Mouse (Mus musculus): ENCODE measurements at regions not wholly inside any gene's neighbourhood (a gene's known extent, or its start where the extent isn't known, plus 50 kb on each side); places are given as distances from the start of the nearest gene placed in this dataset.
"Not testable (repeated sequence)": the region's sequence is repeated elsewhere in the genome, so short reads cannot be mapped to it uniquely, and the experiment has no call there.

DNA sequence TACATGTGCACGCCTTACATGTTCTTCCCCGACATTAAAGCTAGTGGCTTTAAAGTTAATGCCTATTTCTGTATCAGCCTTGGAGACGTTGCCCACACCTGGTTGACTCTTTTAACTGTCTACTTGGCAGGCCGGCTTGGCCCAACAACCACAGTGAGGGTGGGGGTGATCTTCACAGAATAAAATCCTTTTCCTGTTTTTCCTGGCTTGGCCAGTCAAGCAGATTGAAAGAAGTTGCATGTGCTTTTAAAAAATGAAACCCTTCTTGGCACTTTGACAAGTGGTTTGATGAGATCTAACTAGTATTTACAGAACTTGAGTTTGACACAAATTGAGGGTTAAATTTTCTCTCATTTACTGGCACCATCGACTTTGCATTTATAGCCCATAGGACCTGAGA is 528.1 kb upstream of the Clint1 start:
- DNase-seq (ENCODE audit: low read depth): no peak
- TF ChIP-seq CTCF (IDR thresholded peaks at IDR 0.05; ENCODE audit: borderline replicate concordance, extremely low read depth, insufficient read depth, insufficient read length) (no peak), POLR2A (IDR thresholded peaks at IDR 0.05; ENCODE audit: borderline replicate concordance, extremely low read depth, insufficient read depth, insufficient read length, poor library complexity, severe bottlenecking) (no peak)

DNA sequence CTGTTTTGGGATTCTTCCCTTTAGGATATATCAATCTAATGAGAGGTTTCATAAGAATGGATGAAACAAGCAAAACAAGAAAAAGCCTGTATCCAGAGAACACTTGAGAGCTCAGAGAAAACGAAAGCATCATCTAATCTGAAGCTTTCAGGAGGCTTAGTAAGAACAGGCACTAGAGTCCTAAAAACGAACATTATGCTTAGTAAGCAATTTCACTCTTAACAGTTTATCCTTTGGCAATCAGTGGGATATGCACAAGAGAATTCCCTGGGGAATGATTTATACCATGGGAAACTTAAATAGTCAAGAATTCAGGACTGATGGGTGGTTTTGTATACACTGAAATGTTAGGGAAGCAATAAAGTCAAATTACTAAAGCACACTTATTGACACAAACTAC is 521.5 kb upstream of the Clint1 start:
- DNase-seq (ENCODE audit: low read depth): no peak
- TF ChIP-seq CTCF (IDR thresholded peaks at IDR 0.05; ENCODE audit: borderline replicate concordance, extremely low read depth, insufficient read depth, insufficient read length) (no peak), POLR2A (IDR thresholded peaks at IDR 0.05; ENCODE audit: borderline replicate concordance, extremely low read depth, insufficient read depth, insufficient read length, poor library complexity, severe bottlenecking) (no peak)

DNA sequence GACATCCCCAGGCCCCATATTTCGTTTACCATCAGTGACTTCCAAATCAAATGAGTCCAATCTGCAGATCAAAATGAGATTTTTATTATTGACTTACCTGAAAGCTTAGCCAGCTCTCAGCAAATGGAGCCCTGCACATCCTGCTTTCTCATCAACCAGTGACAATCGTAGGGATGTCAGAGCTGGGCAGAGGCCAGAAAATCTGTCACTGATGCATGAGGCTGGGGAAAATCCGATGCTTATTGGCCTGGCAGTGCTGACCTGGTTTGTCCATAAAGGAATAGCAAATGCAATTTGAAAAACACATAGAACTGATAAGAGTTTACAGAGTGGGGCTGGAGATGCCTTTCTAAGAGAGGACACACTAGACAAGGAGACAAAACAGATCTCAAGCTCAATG is 518.1 kb upstream of the Clint1 start:
- TF ChIP-seq POLR2A (IDR thresholded peaks at IDR 0.05; ENCODE audit: borderline replicate concordance, extremely low read depth, insufficient read depth, insufficient read length, poor library complexity, severe bottlenecking) (no peak), CTCF (IDR thresholded peaks at IDR 0.05; ENCODE audit: borderline replicate concordance, extremely low read depth, insufficient read depth, insufficient read length) (no peak)
- no peak for DNase-seq (ENCODE audit: low read depth)

DNA sequence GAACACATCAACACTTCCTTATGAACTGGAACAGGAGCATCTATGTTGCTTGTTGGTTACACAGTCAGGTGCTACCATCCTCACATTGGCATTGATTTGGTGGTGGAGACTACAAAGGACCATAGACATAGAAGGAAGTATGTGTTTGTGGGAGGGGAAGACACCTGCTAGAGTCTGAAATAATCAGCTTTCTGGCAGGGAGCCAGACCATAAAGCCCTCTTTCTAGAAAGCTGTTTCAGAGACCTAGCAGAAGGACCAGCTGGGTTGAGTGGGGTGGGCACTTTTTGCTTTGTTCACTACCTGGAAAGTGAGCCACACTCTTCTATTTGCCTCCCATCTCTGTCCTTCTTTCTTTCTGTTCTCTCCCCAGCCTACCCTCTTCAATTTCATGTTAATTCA is 502.5 kb upstream of the Clint1 start:
- no peak for DNase-seq (ENCODE audit: low read depth)
- no peak for TF ChIP-seq CTCF (IDR thresholded peaks at IDR 0.05; ENCODE audit: borderline replicate concordance, extremely low read depth, insufficient read depth, insufficient read length)
- no peak for TF ChIP-seq POLR2A (IDR thresholded peaks at IDR 0.05; ENCODE audit: borderline replicate concordance, extremely low read depth, insufficient read depth, insufficient read length, poor library complexity, severe bottlenecking)

DNA sequence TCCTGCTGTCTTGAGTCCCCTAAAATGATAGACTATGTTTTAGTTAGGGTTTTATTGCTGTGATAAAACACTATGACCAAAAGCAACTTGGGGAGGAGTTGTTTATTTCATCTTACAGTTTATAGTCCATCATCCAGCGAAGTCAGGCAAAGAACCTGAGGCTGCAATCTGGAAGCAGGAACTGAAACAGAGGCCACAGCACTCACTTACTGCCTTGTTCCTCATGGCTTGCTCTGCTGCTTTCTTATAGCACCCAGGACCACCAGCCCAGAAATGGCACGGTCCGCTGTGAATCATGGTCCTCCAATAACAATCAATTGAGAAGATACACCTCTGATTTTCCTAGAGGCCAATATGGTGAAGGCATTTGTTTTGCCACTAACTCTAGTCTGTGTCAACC is 486.5 kb upstream of the Clint1 start:
- DNase-seq (ENCODE audit: low read depth): no peak
- TF ChIP-seq CTCF (IDR thresholded peaks at IDR 0.05; ENCODE audit: borderline replicate concordance, extremely low read depth, insufficient read depth, insufficient read length) (no peak), POLR2A (IDR thresholded peaks at IDR 0.05; ENCODE audit: borderline replicate concordance, extremely low read depth, insufficient read depth, insufficient read length, poor library complexity, severe bottlenecking) (no peak)

DNA sequence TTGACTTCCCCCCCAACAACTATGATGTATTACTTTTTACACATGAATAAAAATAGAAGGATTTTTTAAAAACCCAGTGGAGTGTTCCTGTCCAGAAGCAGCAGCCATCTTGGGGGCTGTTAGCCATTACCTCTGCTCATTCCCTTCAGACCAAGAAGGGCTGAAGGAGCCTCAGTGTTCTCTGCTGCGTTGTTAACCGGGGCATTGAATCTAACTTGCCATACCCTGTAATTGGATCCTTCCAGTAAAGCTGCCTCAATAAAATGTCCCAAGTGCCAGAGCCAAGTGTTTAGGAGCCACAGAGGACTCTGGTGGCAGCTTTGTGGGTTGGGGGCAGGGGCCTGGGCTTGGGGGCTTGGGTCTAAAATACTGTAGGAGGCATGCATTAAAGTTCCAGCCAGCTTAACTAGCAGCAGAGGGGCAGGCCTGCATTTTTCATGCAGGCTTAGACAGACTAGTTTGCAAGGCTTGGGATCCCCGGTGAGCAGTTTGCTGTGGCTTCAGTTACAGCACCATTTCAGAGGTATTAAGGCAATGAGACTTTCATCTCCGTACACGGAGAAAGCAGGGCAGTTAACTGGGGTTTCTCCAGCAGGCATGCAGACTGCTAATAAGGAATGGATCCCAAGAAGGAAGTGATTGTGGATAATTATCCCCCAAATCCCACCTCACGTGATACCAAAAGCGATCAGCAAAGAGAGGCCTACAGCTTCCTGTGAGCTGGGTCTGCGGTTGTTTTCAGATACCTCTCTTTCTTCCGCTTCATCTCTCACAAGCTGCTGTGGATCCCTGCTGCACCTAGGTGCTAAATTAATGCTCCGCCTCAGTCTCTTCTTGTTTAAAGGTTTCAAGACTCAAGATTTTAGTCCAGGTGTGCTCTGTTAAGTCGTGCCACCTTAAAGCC is 462.4 kb upstream of the Clint1 start:
- TF ChIP-seq POLR2A (IDR thresholded peaks at IDR 0.05; ENCODE audit: borderline replicate concordance, extremely low read depth, insufficient read depth, insufficient read length, poor library complexity, severe bottlenecking) (no peak), CTCF (IDR thresholded peaks at IDR 0.05; ENCODE audit: borderline replicate concordance, extremely low read depth, insufficient read depth, insufficient read length) (no peak)
- DNase-seq (ENCODE audit: low read depth): peak; percentile 59

DNA sequence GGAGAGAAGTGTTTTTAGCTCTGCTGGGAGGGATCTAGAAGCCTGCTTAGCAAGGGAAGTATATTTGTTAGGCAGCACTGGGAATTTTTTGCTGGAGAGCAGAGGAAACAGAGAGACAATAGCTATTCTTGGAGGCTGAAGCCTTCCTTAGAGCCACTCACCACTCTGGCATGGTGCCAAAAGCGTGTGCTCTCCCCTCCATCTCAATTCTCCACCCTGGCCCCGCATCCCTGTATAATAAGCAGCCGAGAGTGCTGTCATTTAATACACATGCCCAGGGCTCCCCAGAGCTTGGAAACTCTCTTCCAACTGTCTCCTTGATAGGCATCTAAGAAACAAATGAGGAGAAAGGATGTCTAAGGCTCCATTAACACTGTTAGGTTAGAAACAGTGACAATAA is 455.8 kb upstream of the Clint1 start:
- peak; percentile 85 for DNase-seq (ENCODE audit: low read depth)
- no peak for TF ChIP-seq CTCF (IDR thresholded peaks at IDR 0.05; ENCODE audit: borderline replicate concordance, extremely low read depth, insufficient read depth, insufficient read length)
- no peak for TF ChIP-seq POLR2A (IDR thresholded peaks at IDR 0.05; ENCODE audit: borderline replicate concordance, extremely low read depth, insufficient read depth, insufficient read length, poor library complexity, severe bottlenecking)

DNA sequence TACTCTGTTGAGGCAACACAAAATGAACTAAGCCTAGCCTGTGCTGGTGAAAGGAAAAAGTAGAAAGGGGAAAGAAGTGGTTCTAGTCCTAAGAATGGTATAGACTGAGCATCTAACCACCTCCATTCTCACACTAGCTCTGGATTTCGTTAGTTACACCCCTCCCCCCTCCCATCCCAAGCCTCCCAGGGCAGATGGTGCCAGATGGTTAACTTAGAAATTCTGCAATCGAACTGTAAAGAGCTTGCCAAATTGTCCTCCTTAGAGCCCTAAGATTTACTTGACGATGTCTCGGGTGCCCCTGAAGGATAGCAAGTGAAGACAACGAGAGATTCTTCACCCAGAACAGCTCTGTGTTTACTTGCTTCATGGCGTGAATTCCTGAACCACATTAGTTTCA is 453.7 kb upstream of the Clint1 start:
- DNase-seq (ENCODE audit: low read depth): peak; percentile 77
- no peak for TF ChIP-seq CTCF (IDR thresholded peaks at IDR 0.05; ENCODE audit: borderline replicate concordance, extremely low read depth, insufficient read depth, insufficient read length)
- no peak for TF ChIP-seq POLR2A (IDR thresholded peaks at IDR 0.05; ENCODE audit: borderline replicate concordance, extremely low read depth, insufficient read depth, insufficient read length, poor library complexity, severe bottlenecking)

DNA sequence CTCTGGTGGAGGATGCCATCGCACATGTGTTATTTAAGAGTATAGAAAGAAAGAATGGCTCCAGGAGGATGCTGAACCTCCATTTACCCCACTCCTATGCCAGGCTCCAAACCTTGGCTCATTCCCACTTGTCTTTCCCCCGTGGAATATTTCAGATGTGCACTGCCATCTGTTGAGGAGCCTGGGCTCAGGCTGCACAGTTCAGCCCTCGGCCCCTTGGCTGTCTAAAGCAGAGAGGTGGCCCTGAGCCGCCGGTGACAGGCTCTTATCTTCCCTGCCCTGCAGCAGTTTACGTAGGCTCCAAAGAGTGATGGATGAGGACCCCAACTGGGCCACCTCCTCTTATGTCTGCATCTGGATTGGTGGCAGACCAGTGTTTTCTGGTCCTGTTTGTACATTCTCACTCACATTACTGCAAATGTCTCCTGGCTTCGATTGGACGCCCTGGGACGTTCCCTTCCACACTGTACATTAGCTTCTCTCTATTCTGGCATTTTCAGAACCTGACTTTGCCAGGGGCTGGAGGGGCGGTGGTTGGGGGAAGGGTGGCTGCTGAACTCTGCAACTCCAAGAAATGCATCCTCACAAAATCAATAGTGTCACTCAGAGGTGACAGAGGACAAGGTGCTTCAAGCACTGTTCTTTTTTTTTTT is 447.3 kb upstream of the Clint1 start:
- TF ChIP-seq POLR2A (IDR thresholded peaks at IDR 0.05; ENCODE audit: borderline replicate concordance, extremely low read depth, insufficient read depth, insufficient read length, poor library complexity, severe bottlenecking) (no peak), CTCF (IDR thresholded peaks at IDR 0.05; ENCODE audit: borderline replicate concordance, extremely low read depth, insufficient read depth, insufficient read length) (no peak)
- no peak for DNase-seq (ENCODE audit: low read depth)

DNA sequence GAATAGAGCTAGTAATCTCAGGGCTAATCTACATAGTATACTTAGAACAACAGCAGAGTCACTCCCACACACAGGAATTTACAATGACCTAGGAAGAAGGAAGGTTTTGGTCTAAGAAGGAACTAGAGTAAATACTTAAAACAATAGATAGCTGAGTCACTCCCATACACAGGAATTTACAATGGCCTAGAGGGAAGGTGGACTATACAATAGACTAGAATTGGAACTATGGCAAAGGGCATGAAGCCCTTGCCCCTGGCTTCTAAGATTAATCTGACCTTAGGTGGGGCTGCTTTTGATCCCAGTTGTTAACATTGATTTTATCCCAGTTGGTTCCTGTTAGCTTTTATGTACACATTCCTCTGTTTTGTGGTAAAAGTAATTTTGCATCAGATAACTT is 427.8 kb upstream of the Clint1 start:
- DNase-seq (ENCODE audit: low read depth): not testable (repeated sequence)

DNA sequence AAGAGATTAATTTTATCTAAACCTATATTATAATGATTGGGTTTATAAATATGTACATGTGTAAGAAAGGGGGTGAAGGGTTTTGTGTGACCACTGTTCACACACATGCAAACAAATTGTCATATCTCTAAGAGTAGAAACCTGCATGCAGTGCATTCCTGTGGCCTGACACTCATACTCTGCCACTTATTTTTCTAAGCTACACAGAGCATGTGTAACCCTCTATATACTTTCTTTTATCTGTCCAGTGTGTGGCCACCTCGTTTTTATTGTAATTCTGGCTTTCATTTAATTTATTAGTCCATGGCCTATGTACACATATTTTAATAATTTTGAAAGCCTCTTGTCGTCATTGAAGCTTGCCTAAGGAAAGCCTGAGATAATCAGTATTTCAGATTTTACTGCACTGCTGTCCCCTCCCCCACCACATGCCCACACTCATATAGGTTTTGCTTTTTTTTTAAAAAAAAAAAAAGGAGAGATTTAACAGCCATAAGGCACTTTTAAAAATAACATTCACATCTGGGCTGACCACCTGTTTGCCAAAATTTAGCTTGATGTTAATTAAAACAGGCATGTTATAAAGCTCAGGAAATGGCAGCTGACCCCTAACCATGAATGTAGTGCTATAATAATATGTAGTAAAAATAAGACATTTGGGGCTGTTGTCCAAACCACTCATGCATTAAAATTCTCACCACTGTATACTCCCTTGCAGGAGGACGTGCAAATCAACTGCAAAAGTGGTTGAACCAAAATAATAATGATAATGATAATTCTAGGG is 410.7 kb upstream of the Clint1 start:
- no peak for DNase-seq (ENCODE audit: low read depth)

More for the DNA sequence above, 410.7 kb upstream of the Clint1 start:
- TF ChIP-seq POLR2A (IDR thresholded peaks at IDR 0.05; ENCODE audit: borderline replicate concordance, extremely low read depth, insufficient read depth, insufficient read length, poor library complexity, severe bottlenecking): no peak
- no peak for TF ChIP-seq CTCF (IDR thresholded peaks at IDR 0.05; ENCODE audit: borderline replicate concordance, extremely low read depth, insufficient read depth, insufficient read length)

Data from brain, embryonic 14.5 days (tissue).